Mouse (Mus musculus): ENCODE results near the gene Nap1l4. TPM values are rescaled to one million over a fixed set of nuclear protein-coding genes. Genes with fewer than 3 reads are reported as not detected.

Nap1l4 gene
- polyA plus RNA-seq, 1 experiment from 2014 or later, result 179 TPM

DNA sequence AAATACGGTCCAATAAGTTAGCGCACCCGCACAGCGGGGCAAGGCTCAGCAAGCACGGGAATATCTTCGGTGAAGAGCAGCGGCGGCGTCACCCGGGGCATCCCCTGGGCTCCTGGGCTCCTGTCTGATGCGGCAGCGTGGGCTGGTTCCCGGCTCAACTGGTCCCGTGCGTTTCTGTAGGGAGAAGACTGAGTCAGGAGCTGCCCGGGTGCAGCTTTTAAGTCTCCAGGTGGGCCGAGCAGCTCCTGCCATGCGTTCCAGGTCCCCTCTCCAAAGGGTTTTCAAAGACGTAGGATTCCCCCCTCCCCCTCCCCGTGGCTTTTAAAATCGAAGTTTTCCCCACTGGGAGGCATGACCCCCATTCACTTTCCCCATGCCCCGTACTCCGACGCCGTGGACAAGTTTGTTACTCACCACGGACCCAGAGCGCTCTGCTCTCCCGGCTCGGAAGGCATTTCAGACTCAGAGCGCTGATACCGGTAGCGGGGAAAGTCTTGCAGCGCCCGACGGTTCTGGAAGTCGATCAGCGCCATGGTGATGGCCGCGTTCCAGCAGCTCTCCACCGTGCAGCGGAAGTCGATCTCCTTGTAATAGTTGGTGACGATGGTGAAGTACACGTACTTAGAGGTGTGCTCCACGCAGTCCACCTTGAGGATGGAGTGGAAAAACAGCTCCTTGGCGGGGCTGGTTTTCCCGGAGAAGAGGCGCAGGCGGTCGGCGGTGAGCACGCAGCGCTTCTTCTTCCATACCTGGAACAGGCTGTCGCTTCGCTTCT, 47.1 kb downstream of the Nap1l4 start:
- Histone ChIP-seq H3K36me3 (ENCODE audit: control insufficient read depth, insufficient read depth, low read length) (no peaks in the 10 kb centered on the region), H3K27me3 (replicated peaks; ENCODE audit: control insufficient read depth, insufficient read depth, low read length) (peaks cover 45% of the 10 kb centered on the region), H3K4me3 (ENCODE audit: low read depth, low read length) (peak overlapping the region; percentile 37), H3K4me1 (ENCODE audit: control insufficient read depth, insufficient read depth, low read length) (no peaks in the 10 kb centered on the region; the same call in 1 of the 2 replicates), H3K27ac (ENCODE audit: low read depth, low read length) (no peak overlapping the region), H3K9me3 (replicated peaks; ENCODE audit: control insufficient read depth, low read length) (no peaks in the 10 kb centered on the region), H3K9ac (ENCODE audit: low read length) (peak overlapping the region; percentile 47), H3K4me2 (ENCODE audit: low read length) (peak overlapping the region; percentile 68)
- 0 out of 2 replicates have a peak, but pooled peaks have one; percentile 24 for ATAC-seq
- peak; percentile 65 for DNase-seq (ENCODE audit: low spot score)
- WGBS, result 3% methylated on average over 55 of the region's 55 CpGs

DNA sequence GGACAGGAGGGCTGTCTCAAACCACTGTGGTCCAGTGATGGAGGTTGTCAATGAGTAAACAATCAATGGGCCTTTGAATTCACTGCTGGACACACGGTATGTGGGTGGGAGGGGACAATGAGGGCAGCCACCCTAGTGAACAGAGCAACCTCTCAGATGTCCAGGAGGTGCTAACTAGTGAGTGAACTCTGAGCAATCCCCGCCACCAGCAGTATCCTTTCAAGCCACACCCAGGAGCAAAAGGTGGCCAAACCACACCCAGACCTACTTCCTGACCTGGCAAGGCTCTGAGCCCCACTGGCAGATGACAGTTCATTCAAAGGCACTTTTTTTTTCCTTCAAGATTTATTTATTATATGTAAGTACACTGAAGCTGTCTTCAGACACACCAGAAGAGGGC, 48.0 kb downstream of the Nap1l4 start:
- H3K9me3 ChIP-seq (replicated peaks; ENCODE audit: control insufficient read depth, low read length), result no peaks in the 10 kb centered on the region
- H3K27me3 ChIP-seq (replicated peaks; ENCODE audit: control insufficient read depth, insufficient read depth, low read length), result peaks cover 45% of the 10 kb centered on the region
- H3K36me3 ChIP-seq (ENCODE audit: control insufficient read depth, insufficient read depth, low read length), result no peaks in the 10 kb centered on the region
- H3K27ac ChIP-seq (ENCODE audit: low read depth, low read length), result no peak overlapping the region
- no peak overlapping the region for H3K4me3 ChIP-seq (ENCODE audit: low read depth, low read length)
- DNase-seq (ENCODE audit: low spot score), result no peak
- H3K9ac ChIP-seq (ENCODE audit: low read length), result no peak overlapping the region
- H3K4me1 ChIP-seq (ENCODE audit: control insufficient read depth, insufficient read depth, low read length), result no peaks in the 10 kb centered on the region; the same call in 1 of the 2 replicates
- 40% methylated on average over 2 of the region's 2 CpGs for WGBS
- H3K4me2 ChIP-seq (ENCODE audit: low read length), result no peak overlapping the region
- no peak for ATAC-seq

DNA sequence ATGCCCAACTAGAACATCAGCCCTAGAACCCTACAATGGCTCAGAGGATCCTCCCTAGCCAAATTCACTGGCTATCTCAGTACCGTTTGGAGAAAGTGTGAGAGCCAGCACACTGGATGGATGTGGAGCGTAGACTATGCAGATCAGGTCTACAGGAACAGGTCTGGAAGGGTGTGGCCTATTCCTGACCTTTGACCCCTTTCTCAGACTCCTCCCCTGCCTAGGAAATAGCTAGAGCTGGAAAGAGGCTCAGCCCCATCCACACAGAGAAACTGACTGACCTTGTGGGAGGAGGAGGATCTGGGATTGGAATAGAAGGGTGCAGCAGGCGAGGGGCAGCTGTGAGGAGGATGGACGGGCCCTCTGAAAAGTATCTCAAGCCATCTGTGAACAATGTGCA, 50.3 kb downstream of the Nap1l4 start:
- no peaks in the 10 kb centered on the region; the same call in 1 of the 2 replicates for H3K4me1 ChIP-seq (ENCODE audit: control insufficient read depth, insufficient read depth, low read length)
- no peaks in the 10 kb centered on the region for H3K9me3 ChIP-seq (replicated peaks; ENCODE audit: control insufficient read depth, low read length)
- DNase-seq (ENCODE audit: low spot score) (no peak), ATAC-seq (no peak)
- no peak overlapping the region for H3K27ac ChIP-seq (ENCODE audit: low read depth, low read length)
- H3K9ac ChIP-seq (ENCODE audit: low read length), result no peak overlapping the region
- no peaks in the 10 kb centered on the region for H3K36me3 ChIP-seq (ENCODE audit: control insufficient read depth, insufficient read depth, low read length)
- H3K4me3 ChIP-seq (ENCODE audit: low read depth, low read length), result no peak overlapping the region
- H3K27me3 ChIP-seq (replicated peaks; ENCODE audit: control insufficient read depth, insufficient read depth, low read length), result peaks cover 35% of the 10 kb centered on the region
- WGBS, result 87% methylated on average over 4 of the region's 4 CpGs
- no peak overlapping the region for H3K4me2 ChIP-seq (ENCODE audit: low read length)

DNA sequence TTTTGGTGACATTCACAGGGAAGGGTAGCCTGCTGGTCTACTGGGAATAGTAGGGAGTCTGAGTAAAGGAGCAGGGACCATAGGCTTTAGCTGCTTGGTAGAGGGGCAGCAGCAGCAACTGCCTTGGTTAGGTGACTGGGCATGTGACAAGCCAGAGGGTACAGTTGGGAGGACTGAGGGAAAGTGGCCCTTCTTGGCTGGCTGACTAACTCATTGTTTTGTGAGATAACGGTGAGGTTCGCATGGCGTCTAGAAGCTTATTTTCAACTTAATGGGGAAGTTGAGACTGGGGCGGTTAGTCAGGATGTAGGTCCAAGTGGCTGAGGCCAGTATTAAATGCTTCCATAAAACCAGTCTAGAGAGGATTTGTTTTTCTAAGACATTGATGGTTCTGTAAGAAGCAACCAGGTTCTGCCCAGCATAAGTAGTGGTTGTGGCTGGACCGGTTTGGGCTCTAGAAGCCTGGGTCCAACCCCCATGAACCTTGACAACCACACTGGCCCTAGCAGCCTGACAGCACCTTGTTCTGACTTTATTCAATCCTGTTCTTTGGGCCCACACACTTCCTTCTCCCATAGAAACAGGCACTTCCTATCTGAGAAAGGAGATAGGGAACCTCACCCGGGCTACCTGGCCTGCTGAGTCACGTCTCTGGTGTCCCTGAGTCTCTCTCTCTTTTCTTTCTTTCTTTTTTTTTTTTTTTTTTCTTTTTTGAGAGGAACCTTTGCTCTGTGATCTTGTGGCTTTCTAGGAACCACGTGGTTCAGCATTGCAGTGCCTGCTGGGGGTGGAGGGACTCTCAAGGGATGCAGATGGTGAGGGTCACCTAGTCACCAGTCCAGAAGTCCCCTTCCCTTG, 53.6 kb downstream of the Nap1l4 start:
- 85% methylated on average over 8 of the region's 8 CpGs for WGBS

DNA sequence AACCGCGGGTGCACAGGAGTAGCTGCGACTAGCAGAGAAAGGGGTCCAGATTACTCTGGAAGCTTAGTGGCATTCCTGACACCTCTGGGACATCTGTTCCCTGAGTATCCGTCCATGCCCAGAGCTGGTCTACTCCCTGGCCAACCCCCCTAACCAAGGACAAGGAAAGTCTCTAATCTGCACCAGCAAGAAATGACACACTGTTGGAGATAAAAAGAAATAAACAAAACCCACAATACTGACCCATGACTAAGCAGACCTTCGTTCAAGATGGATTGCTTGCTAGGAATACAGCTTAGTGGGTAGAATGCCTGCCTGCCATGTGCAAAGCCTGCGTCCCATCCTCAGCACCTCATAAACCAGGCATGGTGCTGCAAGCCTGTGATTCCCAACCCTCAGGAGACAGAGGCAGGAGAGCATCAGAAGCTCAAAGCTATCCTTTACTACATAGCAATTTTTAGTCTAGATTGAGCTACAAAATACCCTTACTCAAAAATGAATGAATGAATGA, 55.2 kb downstream of the Nap1l4 start:
- WGBS, result 89% methylated on average over 6 of the region's 6 CpGs

More for the DNA sequence above, 53.6 kb downstream of the Nap1l4 start:
- ATAC-seq, result no peak
- Histone ChIP-seq H3K4me3 (ENCODE audit: low read depth, low read length) (no peak overlapping the region), H3K9ac (ENCODE audit: low read length) (no peak overlapping the region), H3K36me3 (ENCODE audit: control insufficient read depth, insufficient read depth, low read length) (no peaks in the 10 kb centered on the region), H3K27ac (ENCODE audit: low read depth, low read length) (no peak overlapping the region), H3K4me1 (ENCODE audit: control insufficient read depth, insufficient read depth, low read length) (no peaks in the 10 kb centered on the region), H3K27me3 (replicated peaks; ENCODE audit: control insufficient read depth, insufficient read depth, low read length) (peaks cover 2% of the 10 kb centered on the region), H3K9me3 (replicated peaks; ENCODE audit: control insufficient read depth, low read length) (no peaks in the 10 kb centered on the region), H3K4me2 (ENCODE audit: low read length) (no peak overlapping the region)
- DNase-seq (ENCODE audit: low spot score), result no peak

DNA sequence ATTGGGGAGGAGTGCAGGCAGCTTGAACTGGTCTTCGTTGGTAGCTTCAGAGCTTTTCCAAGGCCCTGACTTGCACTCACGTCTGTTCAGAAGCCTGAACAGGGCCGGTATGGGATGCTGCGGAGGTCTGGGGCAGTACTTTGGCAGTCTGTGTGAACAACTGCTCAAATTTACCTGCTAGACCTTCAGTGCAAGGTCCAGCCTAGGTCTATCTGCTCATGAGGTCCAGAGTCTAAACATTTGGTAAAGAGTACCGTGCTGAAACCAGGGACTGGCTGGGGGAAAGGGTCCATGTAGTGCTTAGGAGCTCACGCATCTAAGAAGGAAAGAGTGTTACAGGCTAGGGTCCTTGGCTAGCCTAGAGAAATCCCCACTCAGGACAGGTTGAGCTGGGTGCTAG, 59.2 kb downstream of the Nap1l4 start:
- H3K27me3 ChIP-seq (replicated peaks; ENCODE audit: control insufficient read depth, insufficient read depth, low read length), result no peaks in the 10 kb centered on the region
- DNase-seq (ENCODE audit: low spot score) (no peak), ATAC-seq (no peak)
- no peak overlapping the region for H3K4me3 ChIP-seq (ENCODE audit: low read depth, low read length)
- WGBS, result 86% methylated on average over 6 of the region's 6 CpGs
- H3K36me3 ChIP-seq (ENCODE audit: control insufficient read depth, insufficient read depth, low read length), result no peaks in the 10 kb centered on the region
- no peak overlapping the region for H3K4me2 ChIP-seq (ENCODE audit: low read length)
- H3K9me3 ChIP-seq (replicated peaks; ENCODE audit: control insufficient read depth, low read length), result no peaks in the 10 kb centered on the region
- H3K9ac ChIP-seq (ENCODE audit: low read length), result no peak overlapping the region
- no peak overlapping the region for H3K27ac ChIP-seq (ENCODE audit: low read depth, low read length)
- no peaks in the 10 kb centered on the region for H3K4me1 ChIP-seq (ENCODE audit: control insufficient read depth, insufficient read depth, low read length)

More for the DNA sequence above, 55.2 kb downstream of the Nap1l4 start:
- Histone ChIP-seq H3K27me3 (replicated peaks; ENCODE audit: control insufficient read depth, insufficient read depth, low read length) (no peaks in the 10 kb centered on the region), H3K9ac (ENCODE audit: low read length) (no peak overlapping the region), H3K36me3 (ENCODE audit: control insufficient read depth, insufficient read depth, low read length) (no peaks in the 10 kb centered on the region), H3K4me2 (ENCODE audit: low read length) (no peak overlapping the region), H3K4me3 (ENCODE audit: low read depth, low read length) (no peak overlapping the region), H3K4me1 (ENCODE audit: control insufficient read depth, insufficient read depth, low read length) (no peaks in the 10 kb centered on the region), H3K27ac (ENCODE audit: low read depth, low read length) (no peak overlapping the region), H3K9me3 (replicated peaks; ENCODE audit: control insufficient read depth, low read length) (no peaks in the 10 kb centered on the region)
- ATAC-seq (no peak), DNase-seq (ENCODE audit: low spot score) (no peak)

DNA sequence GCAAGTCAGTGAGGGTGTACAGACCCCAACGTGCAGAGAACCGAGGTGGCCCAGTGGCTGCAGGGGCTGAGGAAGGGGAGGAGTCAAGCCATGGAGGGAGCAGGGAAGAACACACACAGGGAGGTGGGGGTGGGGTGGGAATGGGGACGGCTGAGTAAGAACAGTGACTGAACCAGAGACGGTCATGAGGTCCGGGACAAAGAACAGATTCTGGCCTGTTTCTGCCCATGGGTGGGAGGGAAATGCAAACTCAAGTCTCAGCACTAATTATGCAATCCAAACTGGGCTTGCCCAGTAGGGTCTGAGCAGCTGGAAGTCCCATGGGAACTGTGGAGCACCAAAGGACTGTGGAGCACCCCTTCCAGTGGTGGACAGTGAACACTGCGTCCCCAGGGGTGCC, 66.4 kb downstream of the Nap1l4 start:
- Histone ChIP-seq H3K4me3 (ENCODE audit: low read depth, low read length) (no peak overlapping the region), H3K36me3 (ENCODE audit: control insufficient read depth, insufficient read depth, low read length) (no peaks in the 10 kb centered on the region), H3K4me2 (ENCODE audit: low read length) (no peak overlapping the region), H3K27me3 (replicated peaks; ENCODE audit: control insufficient read depth, insufficient read depth, low read length) (no peaks in the 10 kb centered on the region), H3K4me1 (ENCODE audit: control insufficient read depth, insufficient read depth, low read length) (no peaks in the 10 kb centered on the region), H3K9me3 (replicated peaks; ENCODE audit: control insufficient read depth, low read length) (no peaks in the 10 kb centered on the region), H3K27ac (ENCODE audit: low read depth, low read length) (no peak overlapping the region), H3K9ac (ENCODE audit: low read length) (no peak overlapping the region)
- ATAC-seq, result no peak
- no peak for DNase-seq (ENCODE audit: low spot score)
- 8% methylated on average over 6 of the region's 6 CpGs for WGBS

DNA sequence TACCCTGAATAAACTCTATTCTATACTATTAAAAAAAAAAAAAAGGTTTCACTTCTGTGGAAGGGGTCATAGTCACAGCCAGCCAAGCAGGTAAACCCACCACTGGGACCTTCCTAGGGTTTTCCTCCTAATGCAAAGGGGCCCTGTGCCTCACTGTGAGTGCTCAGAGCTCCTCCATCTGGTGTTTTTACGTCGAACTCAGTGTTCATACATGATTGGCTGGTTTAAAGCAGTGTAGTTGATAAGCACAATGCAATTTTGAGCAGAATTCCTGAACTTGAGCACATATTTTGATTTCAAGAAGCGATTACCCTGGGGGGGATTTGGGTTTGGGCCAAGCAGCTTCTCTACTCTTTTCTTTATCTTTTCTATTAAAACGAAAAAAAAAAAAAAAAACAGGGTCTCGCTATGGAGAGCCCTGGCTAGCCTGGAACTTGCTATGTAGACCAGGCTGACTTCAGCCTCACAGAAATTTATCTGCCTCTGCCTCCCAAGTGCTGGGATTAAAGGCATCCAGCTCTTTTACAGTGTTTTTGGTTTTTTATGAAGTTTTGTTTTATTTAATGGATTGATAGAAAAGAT, 67.0 kb downstream of the Nap1l4 start:
- Histone ChIP-seq H3K27ac (ENCODE audit: low read depth, low read length) (no peak overlapping the region), H3K9me3 (replicated peaks; ENCODE audit: control insufficient read depth, low read length) (no peaks in the 10 kb centered on the region), H3K36me3 (ENCODE audit: control insufficient read depth, insufficient read depth, low read length) (no peaks in the 10 kb centered on the region), H3K4me1 (ENCODE audit: control insufficient read depth, insufficient read depth, low read length) (no peaks in the 10 kb centered on the region), H3K27me3 (replicated peaks; ENCODE audit: control insufficient read depth, insufficient read depth, low read length) (no peaks in the 10 kb centered on the region), H3K4me2 (ENCODE audit: low read length) (no peak overlapping the region), H3K9ac (ENCODE audit: low read length) (no peak overlapping the region), H3K4me3 (ENCODE audit: low read depth, low read length) (no peak overlapping the region)
- ATAC-seq, result no peak
- DNase-seq (ENCODE audit: low spot score), result no peak
- 49% methylated on average over 5 of the region's 5 CpGs for WGBS
